Mouse (Mus musculus) B cell, adult 62 days (primary cell): ENCODE measurements around the gene Fut2. TPM values are rescaled to one million over a fixed set of nuclear protein-coding genes. Genes with fewer than 3 reads are reported as not detected.

ENCODE experiments used
- total RNA-seq: library from RNA; stranded (reverse); gene quantifications from 4 replicates; pipeline ENCODE4 v1.2.4, GENCODE M21; 2023

Gene Fut2
- total RNA-seq = not detected in 4 replicates

DNA sequence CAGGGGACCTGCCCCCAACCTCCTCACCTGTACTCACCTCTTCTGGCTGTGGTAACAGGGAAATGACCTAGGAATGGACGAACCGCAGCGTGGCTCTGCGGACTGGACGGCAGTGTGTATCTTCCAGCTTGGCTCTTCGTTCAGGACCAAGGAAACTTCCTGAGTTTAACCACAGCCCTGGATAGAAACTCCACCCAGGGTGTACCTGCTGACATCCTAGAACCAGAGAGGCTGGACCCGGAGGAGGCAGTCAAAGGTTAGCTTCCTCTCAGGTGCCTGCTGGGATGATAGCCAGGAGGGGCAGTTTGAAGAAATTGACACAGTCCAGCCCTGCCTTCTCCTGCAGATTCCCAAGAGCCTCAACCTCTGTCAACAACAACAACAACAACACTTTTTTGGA is at the start of gene Fut2:
Fut2 (minus strand) TSS at position 234 of the 400 bp plus-strand sequence.

DNA sequence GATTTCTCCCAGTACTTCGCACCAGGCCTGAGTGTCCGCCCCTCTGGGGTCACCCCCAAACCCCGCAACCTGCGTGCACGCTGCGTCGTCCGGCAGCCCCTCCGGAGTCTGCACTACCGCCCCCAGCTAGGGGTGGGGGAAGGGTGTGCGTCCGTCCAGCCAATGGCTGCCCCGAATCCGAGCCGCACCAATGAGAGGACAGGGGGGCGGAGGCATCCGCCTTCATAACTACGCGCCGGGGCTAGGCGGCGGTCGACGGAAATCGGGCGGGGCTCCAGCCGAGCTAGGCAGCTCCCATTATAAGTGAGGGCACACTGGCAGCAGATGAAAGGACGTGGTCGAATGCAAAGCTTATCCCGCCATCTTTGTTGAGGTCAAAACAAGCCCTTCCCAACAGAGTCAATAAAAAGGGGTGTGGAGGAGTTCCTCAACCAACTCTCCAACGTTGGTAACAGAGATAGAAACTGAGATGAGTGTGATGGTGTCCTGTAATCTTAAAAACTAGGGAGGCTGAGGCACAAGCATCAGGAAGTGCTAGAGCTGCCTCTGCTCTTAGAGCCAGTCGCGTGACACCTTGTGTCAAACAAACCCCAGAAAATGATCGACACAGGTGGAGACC is 49.0 kb upstream of the Fut2 start, which contains the start of gene Rpl18:
Rpl18 (plus strand) TSS at position 368 of the 619 bp plus-strand sequence.

GRCm38 (mm10) chr7:45704730-45705442 is 38.7 kb upstream of the Fut2 start, which contains the start of gene Dbp:
TSS of gene Dbp (plus strand) at chr7:45705088.

DNA sequence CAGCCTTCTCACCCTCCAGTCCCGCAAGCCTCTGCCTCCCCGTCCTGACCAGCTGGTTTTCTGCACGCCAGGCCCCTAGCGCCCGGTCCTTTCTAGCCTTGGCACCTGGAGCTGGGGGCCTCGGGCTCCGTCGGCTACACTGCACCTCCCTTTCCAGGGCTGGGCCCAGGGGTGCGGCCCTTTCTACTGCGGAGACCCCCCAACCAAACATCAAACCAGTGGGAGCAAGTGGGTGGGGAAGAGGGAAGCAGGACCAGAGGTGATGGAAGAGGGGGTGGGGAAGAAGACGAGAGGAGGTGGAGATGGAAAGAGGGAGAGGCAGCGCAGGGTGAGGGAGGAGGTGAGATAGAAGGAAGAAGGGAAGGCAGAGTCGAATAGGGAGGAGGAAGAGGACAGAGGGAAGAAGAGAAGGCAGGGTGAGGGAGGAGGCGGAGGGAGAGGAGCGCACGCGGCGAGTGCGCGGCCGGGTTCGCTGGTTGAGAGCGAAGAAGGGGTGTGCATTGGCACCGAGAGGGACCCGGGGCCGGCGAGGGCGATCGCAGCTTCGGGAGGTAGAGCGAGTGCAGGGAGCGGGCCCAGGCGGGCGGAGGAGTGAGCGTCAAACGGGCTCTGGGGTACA is 33.4 kb upstream of the Fut2 start, which contains the start of gene Car11:
Car11 (plus strand) TSS at position 321 of the 619 bp plus-strand sequence.

DNA sequence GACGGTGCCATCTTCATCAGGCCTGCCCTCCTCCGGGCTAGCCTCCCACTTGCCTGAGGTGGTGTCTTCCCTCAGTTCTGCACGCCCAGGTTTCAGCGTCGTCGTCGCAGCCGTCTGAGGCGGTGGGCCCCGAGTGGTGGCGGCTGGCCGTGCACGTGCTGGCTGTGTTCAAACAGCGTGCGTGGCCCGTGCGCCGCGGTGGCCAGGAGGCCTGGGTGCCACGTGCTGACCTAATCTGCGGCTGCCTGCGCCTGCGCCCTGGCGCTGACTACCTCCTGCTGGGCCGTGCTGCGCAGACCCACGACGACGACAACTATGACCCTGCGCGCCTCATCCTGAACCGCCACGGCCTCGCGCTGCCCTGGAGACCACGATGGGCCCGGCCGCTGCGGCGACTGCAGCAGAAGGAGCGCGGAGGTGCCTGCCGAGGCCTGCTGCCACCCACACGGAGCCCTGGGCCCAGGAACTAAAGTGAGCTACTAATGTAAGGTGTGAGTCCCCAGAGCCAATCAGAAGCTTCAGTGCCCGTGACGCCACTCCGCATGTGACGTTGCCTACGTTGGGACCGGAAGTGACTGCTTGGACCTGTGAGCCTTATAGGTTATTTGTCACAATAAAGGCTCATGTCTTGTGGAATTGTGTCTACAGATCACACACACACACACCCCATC is 27.9 kb upstream of the Fut2 start, which contains the start of gene Sec1:
Sec1 (minus strand) TSS at position 482 of the 671 bp plus-strand sequence.

DNA sequence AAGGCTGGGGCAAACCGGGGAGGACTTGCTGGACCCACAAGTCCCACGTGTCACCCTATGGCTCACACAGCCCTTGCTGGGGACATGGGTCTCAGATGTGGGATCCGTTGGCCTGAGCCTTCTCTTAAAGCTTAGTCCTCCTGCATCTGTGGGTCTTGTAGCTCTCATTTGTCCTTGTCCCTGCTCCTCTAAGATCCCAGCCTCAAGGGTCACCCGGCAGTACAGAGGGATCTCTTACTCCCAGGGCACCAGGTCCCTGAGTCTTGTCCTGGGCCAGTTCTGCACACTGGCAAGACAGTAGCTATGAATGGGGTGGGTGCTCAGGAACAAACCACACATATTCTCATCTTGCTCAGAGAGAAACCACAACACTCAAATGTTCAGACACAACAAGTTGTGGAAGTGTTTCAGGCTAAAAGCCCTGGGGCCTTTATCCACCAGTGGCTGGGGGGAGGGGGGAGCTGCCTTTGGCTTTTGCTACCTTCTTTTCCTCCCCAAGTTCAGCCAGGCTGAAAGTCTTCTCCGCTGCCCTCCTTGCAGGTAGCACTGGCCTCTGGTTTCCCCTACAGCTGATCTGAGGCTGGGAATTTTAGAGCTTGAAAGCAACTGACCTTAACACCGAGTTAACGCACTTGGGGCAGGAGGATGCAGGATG is 17.3 kb upstream of the Fut2 start, which contains the start of gene Ntn5:
Ntn5 (plus strand) TSS at position 627 of the 655 bp plus-strand sequence.

GRCm38 (mm10) chr7:45639561-45640027 is 26.6 kb downstream of the Fut2 start, which contains the start of gene Mamstr:
TSS of gene Mamstr (plus strand) at chr7:45639977.

GRCm38 (mm10) chr7:45627261-45627660 is 38.9 kb downstream of the Fut2 start, which contains the start of gene Rasip1:
TSS of gene Rasip1 (plus strand) at chr7:45627488.

DNA sequence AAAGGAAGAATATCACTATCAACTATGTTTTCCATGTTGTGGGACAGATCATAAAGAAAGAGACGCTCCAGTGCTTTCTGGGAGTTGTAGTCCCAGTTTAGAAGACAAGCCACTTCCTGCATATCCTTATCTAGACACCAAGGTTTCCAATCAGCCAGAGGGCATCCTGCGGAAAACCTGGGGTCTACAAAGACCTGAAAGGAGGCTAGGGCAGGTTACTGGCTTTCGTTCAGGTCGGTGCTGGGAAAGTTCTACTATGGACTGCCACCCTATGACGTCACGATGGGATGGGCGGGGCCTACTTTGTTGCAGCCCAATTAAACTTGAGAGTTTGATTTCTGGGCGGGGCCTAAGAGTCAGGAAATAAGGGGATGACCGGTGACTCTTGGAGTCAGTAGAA is 44.8 kb downstream of the Fut2 start, which contains the start of gene Izumo1:
Izumo1 (plus strand) TSS at position 369 of the 400 bp plus-strand sequence.

GRCm38 (mm10) chr7:45617042-45617695 is 49.0 kb downstream of the Fut2 start, which contains the start of gene Fut1:
TSS of gene Fut1 (plus strand) at chr7:45617289.

Other genes with a start within 250 kb of the Fut2 start
- not detected in 4 replicates for gene Lhb, start 245.6 kb downstream of the Fut2 start, total RNA-seq
- 15.2 to 18.0 TPM (median 16.1 TPM) in 4 replicates for gene Gys1, start 231.6 kb downstream of the Fut2 start, total RNA-seq
- gene Ruvbl2, start 228.3 kb downstream of the Fut2 start, total RNA-seq = 40.7 to 51.8 TPM (median 44.5 TPM) in 4 replicates
- 663 to 714 TPM (median 691 TPM) in 4 replicates for gene Ftl1, start 206.5 kb downstream of the Fut2 start, total RNA-seq
- gene Bax, start 199.5 kb downstream of the Fut2 start, total RNA-seq = 111 to 118 TPM (median 114 TPM) in 4 replicates
- not detected in 4 replicates for gene Tulp2, start 184.5 kb downstream of the Fut2 start, total RNA-seq
- gene Gm45808, start 179.6 kb downstream of the Fut2 start, total RNA-seq = 0.98 to 2.1 TPM in 2 of 4 replicates, not detected in the others
- 2.7 to 4.4 TPM (median 3.5 TPM) in 4 replicates for gene Dhdh, start 177.6 kb downstream of the Fut2 start, total RNA-seq
- gene Nucb1, start 156.0 kb downstream of the Fut2 start, total RNA-seq = 71.0 to 90.0 TPM (median 76.5 TPM) in 4 replicates
- gene Ppp1r15a, start 140.1 kb downstream of the Fut2 start, total RNA-seq = 1,459 to 1,639 TPM (median 1,567 TPM) in 4 replicates
- 1.4 to 3.1 TPM (median 2.0 TPM) in 4 replicates for gene Plekha4, start 140.1 kb downstream of the Fut2 start, total RNA-seq
- not detected in 4 replicates for gene Hsd17b14, start 111.5 kb downstream of the Fut2 start, total RNA-seq
- gene Bcat2, start 96.2 kb downstream of the Fut2 start, total RNA-seq = 29.0 to 35.7 TPM (median 34.2 TPM) in 4 replicates
- gene Fgf21, start 50.9 kb downstream of the Fut2 start, total RNA-seq = not detected in 4 replicates
- not detected in 4 replicates for gene Fut1, start 49.1 kb downstream of the Fut2 start, total RNA-seq
- gene Izumo1, start 44.6 kb downstream of the Fut2 start, total RNA-seq = not detected in 4 replicates
- 0.18 to 0.36 TPM (median 0.26 TPM) in 4 replicates for gene Rasip1, start 38.9 kb downstream of the Fut2 start, total RNA-seq
- gene Mamstr, start 26.4 kb downstream of the Fut2 start, total RNA-seq = not detected in 4 replicates
- not detected in 4 replicates for gene Ntn5, start 17.6 kb upstream of the Fut2 start, total RNA-seq
- gene Sec1, start 28.0 kb upstream of the Fut2 start, total RNA-seq = not detected in 4 replicates
- gene Car11, start 33.4 kb upstream of the Fut2 start, total RNA-seq = not detected in 4 replicates
- gene Dbp, start 38.7 kb upstream of the Fut2 start, total RNA-seq = 19.3 to 25.2 TPM (median 23.7 TPM) in 4 replicates
- 2,047 to 2,170 TPM (median 2,138 TPM) in 4 replicates for gene Rpl18, start 49.1 kb upstream of the Fut2 start, total RNA-seq
- gene Sphk2, start 51.6 kb upstream of the Fut2 start, total RNA-seq = 31.9 to 35.1 TPM (median 32.5 TPM) in 4 replicates
- 1.0 to 1.9 TPM (median 1.5 TPM) in 4 replicates for gene Fam83e, start 54.8 kb upstream of the Fut2 start, total RNA-seq
- gene Spaca4, start 59.4 kb upstream of the Fut2 start, total RNA-seq = not detected in 4 replicates
- gene Lmtk3, start 117.3 kb upstream of the Fut2 start, total RNA-seq = 0.12 to 0.39 TPM in 2 of 4 replicates, not detected in the others
- gene Sult2b1, start 118.3 kb upstream of the Fut2 start, total RNA-seq = 1.4 to 1.9 TPM (median 1.5 TPM) in 3 of 4 replicates, not detected in the other
- gene Cyth2, start 148.2 kb upstream of the Fut2 start, total RNA-seq = 132 to 162 TPM (median 146 TPM) in 4 replicates
- gene Kcnj14, start 158.4 kb upstream of the Fut2 start, total RNA-seq = 3.5 to 4.3 TPM (median 3.9 TPM) in 4 replicates
- gene Grwd1, start 164.6 kb upstream of the Fut2 start, total RNA-seq = 29.3 to 33.0 TPM (median 30.4 TPM) in 4 replicates
- gene Kdelr1, start 206.4 kb upstream of the Fut2 start, total RNA-seq = 51.0 to 58.7 TPM (median 51.4 TPM) in 4 replicates
- 0.49 to 0.86 TPM (median 0.52 TPM) in 4 replicates for gene Grin2d, start 212.0 kb upstream of the Fut2 start, total RNA-seq
- not detected in 4 replicates for gene Syngr4, start 230.3 kb upstream of the Fut2 start, total RNA-seq
- 7.6 to 13.6 TPM (median 9.5 TPM) in 4 replicates for gene Tmem143, start 230.5 kb upstream of the Fut2 start, total RNA-seq